Mouse (Mus musculus) left cerebral cortex, postnatal 4 days (tissue): ENCODE data around the gene Gcg. TPM values are rescaled to one million over a fixed set of nuclear protein-coding genes. Genes with fewer than 3 reads are reported as not detected.

ENCODE experiments used
- DNase-seq: peaks from one replicate; pipeline ENCODE4 v3.0.0-alpha.2; 2022
- intact Hi-C: fragments of 180-260 bp; cut with DNase I; formaldehyde crosslinking; loops from one replicate; pipeline ENCODE4 v1.15.1; 2025
- total RNA-seq, 2 experiments: library from RNA; stranded (reverse); gene quantifications; 2 replicates each; pipeline ENCODE4 v1.2.3; 2021

Gcg gene
- total RNA-seq, 2 experiments from 2014 or later, result 0.84 to 1.1 TPM

- DNase-seq, result no peak
- intact Hi-C loops, result loop anchor here (5.0 kb wide), 1 partner anchor 809 kb away; no protein-coding TSS in a partner anchor
These were observed 22.5 kb downstream of the Gcg start for GRCm38 (mm10) chr2:62460815-62461450.

- DNase-seq, result no peak
- intact Hi-C loops, result loop anchor here (5.0 kb wide), 1 partner anchor 808 kb away; no protein-coding TSS in a partner anchor
These were observed 23.2 kb downstream of the Gcg start for GRCm38 (mm10) chr2:62460231-62460710.

GRCm38 (mm10) chr2:62459241-62460174 lies 23.9 kb downstream of the Gcg start:
- DNase-seq, result no peak
- intact Hi-C loops, result loop anchor here (5.0 to 10.0 kb wide), 4 partner anchors 168 to 807 kb away; no protein-coding TSS in a partner anchor

- intact Hi-C loops, result loop anchor here (5.0 to 10.0 kb wide), 3 partner anchors 169 to 641 kb away; no protein-coding TSS in a partner anchor
These were observed 25.4 kb downstream of the Gcg start for GRCm38 (mm10) chr2:62458070-62458469.

GRCm38 (mm10) chr2:62454991-62455390 lies 28.5 kb downstream of the Gcg start:
- DNase-seq, result no peak
- intact Hi-C loops, result loop anchor here (5.0 to 10.0 kb wide), 3 partner anchors 172 to 638 kb away; no protein-coding TSS in a partner anchor

More at GRCm38 (mm10) chr2:62458070-62458469, 25.4 kb downstream of the Gcg start:
- DNase-seq, result no peak

- intact Hi-C loops, result loop anchor here (10.0 kb wide), 1 partner anchor 469 kb away; no protein-coding TSS in a partner anchor
These were observed 29.4 kb downstream of the Gcg start for GRCm38 (mm10) chr2:62454033-62454432.

GRCm38 (mm10) chr2:62450364-62450763 lies 33.1 kb downstream of the Gcg start:
- intact Hi-C loops, result loop anchor here (10.0 kb wide), 1 partner anchor 466 kb away; no protein-coding TSS in a partner anchor
- no peak for DNase-seq

More at GRCm38 (mm10) chr2:62454033-62454432, 29.4 kb downstream of the Gcg start:
- DNase-seq, result no peak

- intact Hi-C loops, result loop anchor here (5.0 to 10.0 kb wide), 2 partner anchors 93 to 465 kb away; no protein-coding TSS in a partner anchor
- DNase-seq, result no peak
These were observed 33.6 kb downstream of the Gcg start for GRCm38 (mm10) chr2:62449692-62450346.

GRCm38 (mm10) chr2:62440802-62441544 lies 42.5 kb downstream of the Gcg start:
- no peak for DNase-seq
- intact Hi-C loops, result no loop called here

GRCm38 (mm10) chr2:62440083-62440482 lies 43.4 kb downstream of the Gcg start:
- intact Hi-C loops, result no loop called here
- DNase-seq, result no peak

GRCm38 (mm10) chr2:62431245-62431795 lies 52.1 kb downstream of the Gcg start:
- intact Hi-C loops, result no loop called here
- no peak for DNase-seq

GRCm38 (mm10) chr2:62425941-62426340 lies 57.5 kb downstream of the Gcg start:
- intact Hi-C loops, result no loop called here
- no peak for DNase-seq

Other genes starting within 250 kb of the Gcg start
- 1 to 10 TPM; 2.4 to 3.7 TPM for gene Dpp4, start 71.4 kb downstream of the Gcg start, total RNA-seq
- gene Fap, start 90.4 kb upstream of the Gcg start, total RNA-seq, result 1 to 10 TPM; 2.1 to 2.2 TPM
- gene Ifih1, start 162.6 kb upstream of the Gcg start, total RNA-seq, result 1 to 10 TPM; 2.1 to 2.2 TPM
- 1 to 10 TPM; 5.6 to 7.5 TPM for gene Gca, start 180.6 kb upstream of the Gcg start, total RNA-seq